Mouse (Mus musculus): ENCODE results near the gene Cab39.

GRCm38 (mm10) chr1:85793208-85794105, at the start of gene Cab39:
- TF ChIP-seq POLR2A (IDR thresholded peaks at IDR 0.05; ENCODE audit: extremely low read depth, insufficient read depth, low read length) (peak; percentile 86), CTCF (IDR thresholded peaks at IDR 0.05; ENCODE audit: low read depth, low read length) (peak; percentile 65)
